Mouse (Mus musculus) CH12.LX (cell line): Measurements from ENCODE around the gene Ttll11. TPM values are rescaled to one million over a fixed set of nuclear protein-coding genes. Genes with fewer than 3 reads are reported as not detected.
A peak's percentile ranks its signal among the peaks of the same experiment; 100 is the strongest.

Experiments used
- DNase-seq: peaks from one replicate; pipeline ENCODE4 v3.0.0-alpha.2; 2013; ENCODE audit errors: extremely low read depth
- H3K27ac ChIP-seq: 2 replicates; pipeline ENCODE4 v1.5.1; 2012; ENCODE audit warnings: low read depth, mild to moderate bottlenecking, control low read depth, moderate library complexity; ENCODE audit not compliant: insufficient read depth
- H3K27me3 ChIP-seq: replicated peaks from 2 replicates; pipeline ENCODE3; 2012; ENCODE audit warnings: inconsistent platforms
- H3K36me3 ChIP-seq, 2 experiments: replicated peaks in 1 of 2; 2 replicates each; pipeline versions ENCODE3 to v1.6.1; 2012; ENCODE audit warnings: inconsistent platforms in 1 of 2, low read length in 1 of 2, mild to moderate bottlenecking in 1 of 2, mixed read lengths in 1 of 2, moderate library complexity in 1 of 2; ENCODE audit not compliant: control insufficient read depth in 1 of 2, insufficient read depth in 1 of 2
- H3K4me1 ChIP-seq, 2 experiments: 2 replicates each; pipeline ENCODE4 v1.6.1; 2012; ENCODE audit warnings: inconsistent platforms in 1 of 2, moderate library complexity in 1 of 2; ENCODE audit not compliant: insufficient read depth in 2 of 2, control insufficient read depth in 1 of 2
- H3K4me2 ChIP-seq: 2 replicates; pipeline ENCODE4 v1.6.1; 2012; ENCODE audit warnings: low read depth, mild to moderate bottlenecking, control low read depth; ENCODE audit not compliant: poor library complexity, insufficient read depth, severe bottlenecking
- H3K4me3 ChIP-seq, 3 experiments: fragments of 150-350 bp in 1 of 3; sonication (generic) in 1 of 3; replicated peaks in 1 of 3; 2 replicates each; pipeline versions ENCODE3 to v1.5.1; 2011 to 2012; ENCODE audit warnings: low read depth in 2 of 3, low read length in 2 of 3, mild to moderate bottlenecking in 2 of 3, moderate library complexity in 2 of 3, control low read depth in 1 of 3, improper control_type of control experiment in 1 of 3, inconsistent platforms in 1 of 3, mixed read lengths in 1 of 3; ENCODE audit not compliant: poor library complexity in 1 of 3
- H3K79me2 ChIP-seq: replicated peaks from 2 replicates; pipeline ENCODE4 v1.6.1; 2012; ENCODE audit warnings: mild to moderate bottlenecking, moderate library complexity; ENCODE audit not compliant: control insufficient read depth, poor library complexity, insufficient read depth, severe bottlenecking; ENCODE audit errors: extremely low read depth
- H3K9ac ChIP-seq: 2 replicates; pipeline ENCODE4 v1.6.1; 2012; ENCODE audit warnings: low read depth, mild to moderate bottlenecking, control low read depth, moderate library complexity; ENCODE audit not compliant: insufficient read depth
- H3K9me3 ChIP-seq: replicated peaks from 2 replicates; pipeline ENCODE3; 2012; ENCODE audit warnings: low read length, inconsistent platforms, mixed read lengths
- BHLHE40 ChIP-seq: IDR thresholded peaks from 2 replicates; pipeline ENCODE4 v1.6.1; 2011; ENCODE audit warnings: mild to moderate bottlenecking, low read depth, low read length, improper control_type of control experiment
- CHD2 ChIP-seq: IDR thresholded peaks from 2 replicates; pipeline ENCODE4 v1.6.1; 2011; ENCODE audit warnings: low read length, improper control_type of control experiment
- CTCF ChIP-seq, 2 experiments: IDR thresholded peaks in 1 of 2; conservative IDR thresholded peaks in 1 of 2; 2 replicates each; pipeline ENCODE4 v1.5.1; 2011 to 2012; ENCODE audit warnings: low read depth in 2 of 2, low read length in 2 of 2, improper control_type of control experiment in 1 of 2, inconsistent platforms in 1 of 2, mild to moderate bottlenecking in 1 of 2, moderate library complexity in 1 of 2
- E2F4 ChIP-seq: IDR thresholded peaks from 2 replicates; pipeline ENCODE4 v1.6.1; 2011; ENCODE audit warnings: low read depth, low read length, improper control_type of control experiment; ENCODE audit not compliant: insufficient replicate concordance
- ELF1 ChIP-seq: IDR thresholded peaks from 2 replicates; pipeline ENCODE4 v1.6.1; 2014; ENCODE audit warnings: low read depth, mild to moderate bottlenecking, inconsistent platforms, low read length, improper control_type of control experiment
- EP300 ChIP-seq: IDR thresholded peaks from 2 replicates; pipeline ENCODE4 v1.6.1; 2011; ENCODE audit warnings: low read length, improper control_type of control experiment
- ETS1 ChIP-seq: conservative IDR thresholded peaks from 2 replicates; pipeline ENCODE4 v1.6.1; 2012; ENCODE audit warnings: low read depth, mild to moderate bottlenecking, inconsistent platforms, low read length, improper control_type of control experiment, moderate library complexity
- GABPA ChIP-seq: IDR thresholded peaks from 2 replicates; pipeline ENCODE4 v1.6.1; 2012; ENCODE audit warnings: low read depth, low read length, improper control_type of control experiment, inconsistent platforms; ENCODE audit not compliant: insufficient replicate concordance
- HCFC1 ChIP-seq: IDR thresholded peaks from 2 replicates; pipeline ENCODE4 v1.6.1; 2012; ENCODE audit warnings: low read depth, mild to moderate bottlenecking, inconsistent platforms, low read length, improper control_type of control experiment
- IRF4 ChIP-seq: IDR thresholded peaks from 2 replicates; pipeline ENCODE4 v1.6.1; 2014; ENCODE audit warnings: low read depth, mild to moderate bottlenecking, inconsistent platforms, low read length, improper control_type of control experiment
- JUN ChIP-seq: IDR thresholded peaks from 2 replicates; pipeline ENCODE4 v1.6.1; 2011; ENCODE audit warnings: low read depth, mild to moderate bottlenecking, low read length, improper control_type of control experiment, moderate library complexity; ENCODE audit not compliant: insufficient read depth
- JUND ChIP-seq: conservative IDR thresholded peaks from 2 replicates; pipeline ENCODE4 v1.6.1; 2011; ENCODE audit warnings: low read depth, low read length, improper control_type of control experiment
- MAFK ChIP-seq: IDR thresholded peaks from 2 replicates; pipeline ENCODE4 v1.6.1; 2011; ENCODE audit warnings: low read length, improper control_type of control experiment; ENCODE audit not compliant: insufficient replicate concordance
- MAX ChIP-seq: IDR thresholded peaks from 2 replicates; pipeline ENCODE4 v1.6.1; 2011; ENCODE audit warnings: low read length, improper control_type of control experiment
- MAZ ChIP-seq: IDR thresholded peaks from 2 replicates; pipeline ENCODE4 v1.6.1; 2012; ENCODE audit warnings: low read depth, mild to moderate bottlenecking, inconsistent platforms, low read length, improper control_type of control experiment, moderate library complexity
- MEF2A ChIP-seq: IDR thresholded peaks from 2 replicates; pipeline ENCODE4 v1.6.1; 2014; ENCODE audit warnings: low read depth, mild to moderate bottlenecking, inconsistent platforms, low read length, improper control_type of control experiment, borderline replicate concordance
- MXI1 ChIP-seq: IDR thresholded peaks from 2 replicates; pipeline ENCODE4 v1.6.1; 2011; ENCODE audit warnings: mild to moderate bottlenecking, low read depth, low read length, improper control_type of control experiment
- NELFE ChIP-seq: IDR thresholded peaks from 2 replicates; pipeline ENCODE4 v1.6.1; 2011; ENCODE audit warnings: low read depth, low read length, improper control_type of control experiment
- POLR2A ChIP-seq: IDR thresholded peaks from 2 replicates; pipeline ENCODE4 v1.6.1; 2011; ENCODE audit warnings: low read depth, mild to moderate bottlenecking, improper control_type of control experiment, low read length
- POLR2AphosphoS2 ChIP-seq: IDR thresholded peaks from 2 replicates; pipeline ENCODE4 v1.6.1; 2011; ENCODE audit warnings: low read depth, low read length, improper control_type of control experiment
- RAD21 ChIP-seq: IDR thresholded peaks from 2 replicates; pipeline ENCODE4 v1.6.1; 2011; ENCODE audit warnings: low read depth, mild to moderate bottlenecking, low read length, improper control_type of control experiment, moderate library complexity
- RCOR1 ChIP-seq: conservative IDR thresholded peaks from 2 replicates; pipeline ENCODE4 v1.6.1; 2012; ENCODE audit warnings: low read depth, mild to moderate bottlenecking, inconsistent platforms, low read length, improper control_type of control experiment
- SIN3A ChIP-seq: IDR thresholded peaks from 2 replicates; pipeline ENCODE4 v1.6.1; 2012; ENCODE audit warnings: low read length, improper control_type of control experiment, inconsistent platforms
- TBP ChIP-seq: conservative IDR thresholded peaks from 2 replicates; pipeline ENCODE4 v1.6.1; 2011; ENCODE audit warnings: low read depth, low read length, improper control_type of control experiment
- TCF12 ChIP-seq: IDR thresholded peaks from 2 replicates; pipeline ENCODE4 v1.6.1; 2014; ENCODE audit warnings: low read depth, mild to moderate bottlenecking, inconsistent platforms, low read length, improper control_type of control experiment
- UBTF ChIP-seq: IDR thresholded peaks from 2 replicates; pipeline ENCODE4 v1.6.1; 2012; ENCODE audit warnings: low read depth, mild to moderate bottlenecking, inconsistent platforms, low read length, improper control_type of control experiment, moderate library complexity
- USF1 ChIP-seq: IDR thresholded peaks from 2 replicates; pipeline ENCODE4 v1.6.1; 2014; ENCODE audit warnings: low read depth, mild to moderate bottlenecking, inconsistent platforms, low read length, improper control_type of control experiment
- USF2 ChIP-seq: conservative IDR thresholded peaks from 2 replicates; pipeline ENCODE4 v1.6.1; 2011; ENCODE audit warnings: low read depth, low read length, improper control_type of control experiment
- ZMIZ1 ChIP-seq: IDR thresholded peaks from 2 replicates; pipeline ENCODE4 v1.6.1; 2012; ENCODE audit warnings: low read depth, mild to moderate bottlenecking, inconsistent platforms, low read length, improper control_type of control experiment
- dilution Hi-C: fragments of 300-500 bp; cut with MboI; formaldehyde crosslinking; loops from 2 replicates; pipeline ENCODE4 v1.14.3; 2020; ENCODE audit warnings: low sequenced_read_pairs; ENCODE audit not compliant: extremely low pct_unique_long_range_greater_than_20kb, extremely low pct_ligation_motif_present
- in situ Hi-C: fragments of 300-500 bp; cut with MboI; formaldehyde crosslinking; loops from 3 replicates; pipeline ENCODE4 v1.14.3; 2019; ENCODE audit warnings: low sequenced_read_pairs, low pct_ligation_motif_present, low pct_unique_long_range_greater_than_20kb, mixed read lengths
- polyA plus RNA-seq: library from polyadenylated mRNA; unstranded; fragments of >175 nt; gene quantifications from 2 replicates; pipeline ENCODE4 v1.2.1, GENCODE M21; 2012; ENCODE audit warnings: low read depth; ENCODE audit not compliant: insufficient read length
- total RNA-seq, 2 experiments: library from RNA; depleted of rRNA; stranded (reverse); fragments of 300-350 nt in 1 of 2; fragments of >200 nt in 1 of 2; gene quantifications; 2 replicates each; pipeline ENCODE4 v1.2.3; 2012 to 2014

Gene Ttll11
- total and polyA plus RNA-seq, 3 experiments = 0.04 to 0.31 (median 0.11) TPM

- Histone ChIP-seq H3K79me2 (no peaks in the 10 kb centered on the region), H3K4me3 (peak overlapping the region in 1 of 3 experiments; percentile 15), H3K4me2 (no peak overlapping the region; the same call in 1 of the 2 replicates), H3K9me3 (no peaks in the 10 kb centered on the region), H3K27ac (peak overlapping the region; percentile 61), H3K9ac (no peak overlapping the region), H3K4me1 (peaks cover 23 to 34% of the 10 kb centered on the region in 2 experiments), H3K27me3 (no peaks in the 10 kb centered on the region), H3K36me3 (no peaks in the 10 kb centered on the region)
- in situ Hi-C loops (no loop called here), dilution Hi-C loops (no loop called here)
- 0 out of 2 replicates have a peak, but pooled peaks have one; percentile 18 for TF ChIP-seq CHD2
- no peak; the same call in 1 of the 2 replicates for TF ChIP-seq JUN
- 0 out of 2 replicates have a peak, but pooled peaks have one; percentile 33 for TF ChIP-seq NELFE
- TF ChIP-seq ELF1 = no peak
- TF ChIP-seq MEF2A = peak; percentile 71
- peak; percentile 89 for TF ChIP-seq BHLHE40
- TF ChIP-seq MAX = peak; percentile 79
- TF ChIP-seq IRF4 = peak; percentile 87
- TF ChIP-seq MXI1 = no peak
- peak; percentile 90 for TF ChIP-seq TCF12
- no peak for TF ChIP-seq GABPA
- TF ChIP-seq CTCF (conservative IDR thresholded peaks at IDR 0.05 in 1 of 2, IDR thresholded peaks at IDR 0.05 in 1 of 2; ENCODE audit: low read depth in 2 of 2, low read length in 2 of 2) = no peak
- no peak for TF ChIP-seq E2F4
- 0 out of 2 replicates have a peak, but pooled peaks have one; percentile 66 for TF ChIP-seq MAFK
- peak; percentile 59; the same call in 1 of the 2 replicates for TF ChIP-seq MAZ
- peak; percentile 76 for TF ChIP-seq EP300
- TF ChIP-seq ETS1 = peak; percentile 92
- 0 out of 2 replicates have a peak, but pooled peaks have one; percentile 25 for TF ChIP-seq HCFC1
- 0 out of 2 replicates have a peak, but pooled peaks have one; percentile 31 for TF ChIP-seq TBP
- DNase-seq = peak; percentile 85
These were observed 81.1 kb downstream of the Ttll11 start for GRCm38 (mm10) chr2:35898425-35899134.

GRCm38 (mm10) chr2:35897125-35897524 is 82.6 kb downstream of the Ttll11 start:
- no peaks in the 10 kb centered on the region for H3K27me3 ChIP-seq
- H3K4me1 ChIP-seq = peaks cover 23 to 34% of the 10 kb centered on the region in 2 experiments
- dilution Hi-C loops = no loop called here
- H3K27ac ChIP-seq = no peak overlapping the region
- H3K9me3 ChIP-seq = no peaks in the 10 kb centered on the region
- no peak overlapping the region for H3K4me2 ChIP-seq
- no peaks in the 10 kb centered on the region for H3K36me3 ChIP-seq
- in situ Hi-C loops = no loop called here
- no peak overlapping the region for H3K9ac ChIP-seq
- no peak overlapping the region for H3K4me3 ChIP-seq
- no peaks in the 10 kb centered on the region for H3K79me2 ChIP-seq
- TF ChIP-seq E2F4 = no peak
- no peak for TF ChIP-seq TBP
- no peak for TF ChIP-seq MXI1
- TF ChIP-seq NELFE = no peak
- TF ChIP-seq SIN3A = no peak
- TF ChIP-seq GABPA = no peak
- TF ChIP-seq ETS1 = no peak
- no peak for TF ChIP-seq UBTF
- no peak for TF ChIP-seq JUND
- no peak for TF ChIP-seq POLR2A
- no peak for TF ChIP-seq USF1
- TF ChIP-seq MEF2A = no peak
- TF ChIP-seq POLR2AphosphoS2 = no peak
- no peak for TF ChIP-seq ZMIZ1
- TF ChIP-seq RAD21 = no peak; the same call in 1 of the 2 replicates
- no peak for TF ChIP-seq RCOR1
- no peak for TF ChIP-seq USF2
- no peak for TF ChIP-seq ELF1
- TF ChIP-seq CTCF (conservative IDR thresholded peaks at IDR 0.05 in 1 of 2, IDR thresholded peaks at IDR 0.05 in 1 of 2; ENCODE audit: low read depth in 2 of 2, low read length in 2 of 2) = no peak
- no peak for TF ChIP-seq EP300
- TF ChIP-seq, all 38 proteins: peak for 0
- no peak for DNase-seq
